Mouse (Mus musculus): ENCODE results near the gene Lactbl1. TPM values are rescaled to one million over a fixed set of nuclear protein-coding genes. Genes with fewer than 3 reads are reported as not detected.

The Lactbl1 gene
- polyA plus RNA-seq, 1 experiment from 2014 or later: not detected

DNA sequence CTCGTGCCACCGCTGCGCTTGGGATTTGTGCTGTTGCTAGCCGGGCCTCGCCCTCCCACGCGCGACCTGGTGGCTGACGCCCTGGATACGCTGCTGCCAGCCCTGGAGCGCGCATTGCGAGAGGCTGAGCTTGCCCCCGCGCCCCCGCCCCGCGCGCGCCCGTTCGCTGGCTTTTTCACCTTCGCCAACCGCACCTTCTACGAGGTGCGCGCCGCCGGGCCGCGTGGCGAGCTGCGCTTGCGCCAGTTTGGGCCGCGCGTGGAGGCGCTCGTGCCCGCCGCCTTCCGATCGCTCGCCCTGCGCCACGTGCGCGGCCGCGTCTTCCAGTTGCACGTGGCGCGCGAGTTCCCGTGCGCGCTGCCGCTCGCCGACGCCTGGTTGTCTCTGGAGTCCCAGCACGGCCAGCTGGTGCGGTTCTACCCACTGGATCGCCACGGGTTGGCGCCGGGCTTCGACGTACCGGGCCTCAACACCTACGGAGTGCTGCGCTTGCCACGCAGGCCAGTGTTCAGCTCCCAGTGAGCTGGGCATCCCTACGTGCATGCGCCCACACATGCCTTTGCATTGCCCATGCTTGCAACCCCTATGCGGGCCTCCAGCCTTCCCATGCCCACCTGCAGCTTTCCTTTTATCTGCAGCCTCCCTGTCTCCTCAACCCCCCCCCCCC, 15.3 kb downstream of the Lactbl1 start:
- Histone ChIP-seq H3K9ac (peak overlapping the region; percentile 49), H3K4me3 (peak overlapping the region; percentile 49), H3K27me3 (replicated peaks) (peaks cover 39% of the 10 kb centered on the region), H3K4me2 (replicated peaks) (peak overlapping the region; percentile 89), H3K4me1 (peaks cover 18% of the 10 kb centered on the region), H3K36me3 (no peaks in the 10 kb centered on the region), H3K9me3 (no peaks in the 10 kb centered on the region), H3K27ac (no peak overlapping the region)
- peak; percentile 68 for ATAC-seq (ENCODE audit: low FRiP score, low read depth)
- WGBS: 4% methylated on average over 76 of the region's 76 CpGs

DNA sequence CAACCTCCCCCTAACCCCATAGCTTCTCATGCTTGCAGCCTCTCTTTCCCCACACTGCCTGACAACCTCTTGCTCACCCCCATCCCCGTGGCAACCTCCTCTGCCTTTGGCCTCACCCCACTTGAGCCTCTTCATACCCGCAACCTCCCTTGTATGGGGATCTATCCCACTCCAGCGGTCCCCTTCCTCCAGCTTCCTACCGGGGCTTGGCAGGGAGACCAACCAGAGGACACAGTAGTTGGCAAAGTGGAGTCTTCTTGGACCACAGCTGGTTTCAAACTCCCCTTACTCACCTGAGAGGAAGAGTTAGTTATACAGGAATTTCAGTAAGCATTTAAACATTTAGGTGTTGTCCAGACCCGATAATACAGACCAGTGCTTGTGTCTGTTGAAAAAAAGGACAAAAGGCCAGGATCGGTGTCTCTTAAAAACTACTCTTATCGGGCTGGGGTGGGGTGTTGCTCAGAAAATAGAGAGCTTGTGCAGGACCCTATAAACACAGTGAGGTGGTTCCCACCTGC, 15.9 kb downstream of the Lactbl1 start:
- Histone ChIP-seq H3K9ac (peak overlapping the region; percentile 49; the same call in 1 of the 2 replicates), H3K9me3 (no peaks in the 10 kb centered on the region), H3K36me3 (no peaks in the 10 kb centered on the region), H3K4me3 (no peak overlapping the region), H3K4me1 (peaks cover 18% of the 10 kb centered on the region), H3K27ac (no peak overlapping the region), H3K27me3 (replicated peaks) (peaks cover 36% of the 10 kb centered on the region), H3K4me2 (replicated peaks) (peak overlapping the region; percentile 89)
- ATAC-seq (ENCODE audit: low FRiP score, low read depth): peak; percentile 38
- WGBS: 29% methylated on average over 7 of the region's 7 CpGs

DNA sequence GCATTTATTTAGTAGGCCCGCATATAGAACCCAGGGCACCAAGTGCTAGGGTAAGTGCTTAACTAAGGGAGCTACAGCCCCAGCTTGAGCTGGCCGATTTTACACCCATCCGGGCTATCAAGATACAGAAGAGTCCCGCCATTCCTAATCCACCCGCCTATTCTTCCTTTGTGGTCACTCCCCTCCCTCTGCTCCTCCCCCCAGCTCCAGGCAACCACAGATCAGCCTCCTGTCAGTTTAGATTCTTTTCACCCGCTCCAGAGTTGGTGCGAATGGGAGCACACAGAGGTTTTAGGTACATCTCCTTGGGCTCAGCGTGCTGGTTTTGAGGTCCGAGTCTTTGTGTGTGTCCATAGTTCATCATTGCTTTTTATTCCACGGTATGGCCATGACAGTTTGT, 16.5 kb downstream of the Lactbl1 start:
- no peak for ATAC-seq (ENCODE audit: low FRiP score, low read depth)
- Histone ChIP-seq H3K27me3 (replicated peaks) (peaks cover 36% of the 10 kb centered on the region), H3K4me1 (peaks cover 18% of the 10 kb centered on the region), H3K4me2 (replicated peaks) (peak overlapping the region; percentile 89), H3K9ac (0 out of 2 replicates have a peak overlapping the region, but pooled peaks have one; percentile 21), H3K27ac (no peak overlapping the region), H3K36me3 (no peaks in the 10 kb centered on the region), H3K4me3 (no peak overlapping the region), H3K9me3 (no peaks in the 10 kb centered on the region)
- 2% methylated on average over 10 of the region's 10 CpGs for WGBS

DNA sequence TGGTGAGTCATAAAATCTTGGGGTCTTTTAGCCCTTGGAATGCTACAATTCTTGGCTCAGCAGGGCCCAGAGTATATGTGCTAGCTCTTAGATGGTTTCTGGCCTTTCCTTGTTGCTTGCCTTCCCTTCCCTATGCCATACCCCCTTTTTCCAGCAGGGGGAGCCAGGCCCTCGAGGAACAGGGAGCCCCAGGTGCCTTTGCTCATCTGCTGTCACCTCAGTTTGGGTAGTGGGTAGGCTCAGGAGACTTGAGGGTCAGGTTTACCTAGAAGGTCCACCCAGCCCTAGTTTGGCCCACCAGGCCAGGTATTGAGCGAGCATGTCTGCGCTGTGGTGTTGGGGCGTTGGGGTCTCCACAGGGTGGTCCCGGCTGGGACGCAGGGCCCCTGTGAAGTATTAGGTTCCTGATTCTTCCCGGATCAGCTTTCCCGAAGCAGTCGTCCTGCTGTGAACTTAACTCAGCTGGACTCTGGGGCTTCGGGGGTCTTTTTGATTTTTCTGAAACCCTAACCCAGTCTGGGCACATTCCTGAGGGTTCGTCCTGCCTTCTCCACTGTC, 26.6 kb downstream of the Lactbl1 start:
- Histone ChIP-seq H3K4me1 (peaks cover 15% of the 10 kb centered on the region), H3K4me3 (no peak overlapping the region), H3K4me2 (replicated peaks) (0 out of 2 replicates have a peak overlapping the region, but pooled peaks have one; percentile 2), H3K36me3 (peaks cover 10% of the 10 kb centered on the region), H3K9me3 (0 out of 2 replicates have a peak, but pooled peaks cover 7% of the 10 kb centered on the region), H3K9ac (no peak overlapping the region), H3K27ac (no peak overlapping the region), H3K27me3 (replicated peaks) (no peaks in the 10 kb centered on the region)
- 16% methylated on average over 11 of the region's 11 CpGs for WGBS
- no peak for ATAC-seq (ENCODE audit: low FRiP score, low read depth)

DNA sequence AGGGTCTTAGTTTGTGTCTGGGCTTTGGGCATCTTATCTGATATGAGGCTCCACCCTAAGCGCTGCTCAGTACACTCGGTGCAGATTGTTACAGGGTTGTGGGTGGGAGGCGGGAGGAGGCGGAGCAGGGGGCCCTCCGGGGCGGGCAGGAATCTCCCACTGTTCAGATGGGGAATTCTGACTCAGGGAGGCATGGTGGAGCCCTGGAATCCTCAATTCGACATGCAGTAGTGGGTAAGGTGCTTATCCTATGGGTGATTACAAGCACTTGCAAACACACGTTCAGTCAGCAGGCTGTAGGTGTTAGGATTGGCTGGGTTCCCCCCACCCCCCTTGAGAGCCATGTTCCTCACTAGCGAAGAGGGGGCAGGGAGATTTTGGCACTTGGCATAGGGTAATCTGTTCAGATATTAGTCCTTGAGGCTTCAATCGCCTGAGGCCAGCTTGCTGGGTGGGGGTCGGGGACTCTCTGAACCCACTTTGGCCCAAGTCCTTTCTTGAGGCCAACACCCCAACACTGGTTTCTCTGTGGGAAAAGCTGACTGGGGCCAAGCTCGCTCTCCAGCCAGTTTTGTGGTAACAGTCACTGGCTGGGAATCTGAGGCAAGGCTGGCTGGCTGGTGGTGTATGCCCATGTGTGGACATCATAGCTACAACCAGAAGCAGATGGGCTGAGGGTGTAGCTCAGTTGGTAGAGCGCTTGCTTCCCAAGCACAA, 27.2 kb downstream of the Lactbl1 start:
- ATAC-seq (ENCODE audit: low FRiP score, low read depth): no peak
- 0 out of 2 replicates have a peak overlapping the region, but pooled peaks have one; percentile 2 for H3K4me2 ChIP-seq (replicated peaks)
- 42% methylated on average over 13 of the region's 13 CpGs for WGBS
- 0 out of 2 replicates have a peak, but pooled peaks cover 7% of the 10 kb centered on the region for H3K9me3 ChIP-seq
- no peak overlapping the region for H3K9ac ChIP-seq
- H3K27me3 ChIP-seq (replicated peaks): no peaks in the 10 kb centered on the region
- peaks cover 15% of the 10 kb centered on the region for H3K4me1 ChIP-seq
- no peak overlapping the region for H3K27ac ChIP-seq
- H3K4me3 ChIP-seq: no peak overlapping the region
- H3K36me3 ChIP-seq: peaks cover 17% of the 10 kb centered on the region

DNA sequence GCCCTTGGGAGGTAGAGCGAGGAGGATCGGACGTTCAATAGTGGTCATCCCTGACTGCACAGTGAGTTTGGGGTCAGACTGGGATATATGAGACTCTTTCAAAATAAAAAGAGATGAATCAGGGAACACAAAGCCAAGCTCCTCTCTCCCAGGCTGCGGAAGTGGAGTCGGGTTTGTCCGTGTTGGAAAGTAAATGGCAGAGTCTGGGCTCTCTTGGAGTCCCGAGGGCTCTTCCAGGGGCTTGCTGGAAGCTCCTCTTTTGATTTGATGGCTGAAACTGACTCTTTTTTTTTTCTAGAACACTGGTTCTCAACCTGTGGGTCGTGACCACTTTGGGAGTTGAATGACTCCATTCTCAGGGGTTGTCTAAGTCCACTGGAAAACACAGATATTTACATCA, 27.8 kb downstream of the Lactbl1 start:
- Histone ChIP-seq H3K4me1 (peaks cover 15% of the 10 kb centered on the region), H3K9ac (no peak overlapping the region), H3K4me2 (replicated peaks) (no peak overlapping the region), H3K9me3 (0 out of 2 replicates have a peak, but pooled peaks cover 7% of the 10 kb centered on the region), H3K27me3 (replicated peaks) (no peaks in the 10 kb centered on the region), H3K36me3 (peaks cover 23% of the 10 kb centered on the region), H3K27ac (no peak overlapping the region), H3K4me3 (no peak overlapping the region)
- ATAC-seq (ENCODE audit: low FRiP score, low read depth): no peak
- WGBS: 87% methylated on average over 8 of the region's 8 CpGs

DNA sequence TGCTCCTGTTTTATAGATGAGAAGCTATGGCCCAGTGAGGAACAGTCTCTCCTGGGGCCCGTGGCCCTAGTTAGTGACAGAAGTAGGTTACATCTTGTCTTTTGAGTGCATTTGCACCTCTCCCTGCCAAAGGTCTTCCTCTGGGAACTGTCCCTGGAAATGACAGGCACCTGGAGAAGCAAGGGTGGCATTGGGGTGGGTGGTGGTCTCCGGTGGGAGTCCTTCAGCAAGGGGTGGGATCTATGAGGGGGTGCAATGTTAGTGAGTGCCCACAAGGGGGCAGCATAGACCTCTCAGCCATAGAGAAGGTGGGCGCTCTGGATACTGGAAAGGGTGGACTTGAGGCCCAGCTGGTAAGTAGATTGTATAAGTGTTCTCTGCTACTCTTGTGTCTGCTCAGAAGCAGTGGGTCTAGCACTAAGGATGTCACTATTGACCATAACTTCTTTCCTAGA, 29.0 kb downstream of the Lactbl1 start:
- no peak overlapping the region for H3K27ac ChIP-seq
- peaks cover 15% of the 10 kb centered on the region for H3K4me1 ChIP-seq
- H3K9me3 ChIP-seq: 0 out of 2 replicates have a peak, but pooled peaks cover 7% of the 10 kb centered on the region
- H3K36me3 ChIP-seq: peaks cover 34% of the 10 kb centered on the region
- H3K27me3 ChIP-seq (replicated peaks): no peaks in the 10 kb centered on the region
- H3K4me3 ChIP-seq: no peak overlapping the region
- no peak overlapping the region for H3K4me2 ChIP-seq (replicated peaks)
- ATAC-seq (ENCODE audit: low FRiP score, low read depth): no peak
- 67% methylated on average over 3 of the region's 3 CpGs for WGBS
- no peak overlapping the region for H3K9ac ChIP-seq

DNA sequence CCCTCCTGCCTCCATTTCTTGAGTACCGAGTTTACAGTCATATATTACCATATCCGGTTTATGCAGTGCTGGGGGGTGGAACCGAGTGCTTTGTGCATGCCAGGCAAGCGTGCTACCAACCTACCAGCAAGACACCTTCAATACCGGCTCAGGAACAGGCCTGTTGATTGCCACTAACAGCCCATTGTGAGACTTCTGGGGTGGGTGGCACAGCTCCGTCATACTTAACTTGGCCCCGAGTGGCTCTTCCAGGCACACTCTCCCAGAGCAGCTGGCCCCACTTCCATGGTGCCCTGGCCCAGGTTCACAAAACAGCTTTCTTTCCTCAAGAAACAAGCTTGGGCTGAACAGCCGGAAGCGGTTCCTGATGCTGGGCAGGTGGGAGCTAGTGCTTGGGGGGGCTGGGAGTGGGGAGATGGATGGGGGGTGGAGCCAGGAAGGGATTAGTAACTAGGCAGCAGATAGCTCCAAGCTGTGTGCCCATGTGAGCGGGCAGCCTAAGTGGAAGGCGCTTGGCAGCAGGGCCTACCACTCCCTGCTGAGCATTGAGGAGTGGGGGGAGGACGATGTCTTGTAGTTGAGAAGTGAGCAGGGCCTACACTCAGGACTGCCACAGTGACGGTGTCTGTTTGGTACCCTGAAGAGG, 29.6 kb downstream of the Lactbl1 start:
- H3K9ac ChIP-seq: no peak overlapping the region
- WGBS: 81% methylated on average over 13 of the region's 13 CpGs

DNA sequence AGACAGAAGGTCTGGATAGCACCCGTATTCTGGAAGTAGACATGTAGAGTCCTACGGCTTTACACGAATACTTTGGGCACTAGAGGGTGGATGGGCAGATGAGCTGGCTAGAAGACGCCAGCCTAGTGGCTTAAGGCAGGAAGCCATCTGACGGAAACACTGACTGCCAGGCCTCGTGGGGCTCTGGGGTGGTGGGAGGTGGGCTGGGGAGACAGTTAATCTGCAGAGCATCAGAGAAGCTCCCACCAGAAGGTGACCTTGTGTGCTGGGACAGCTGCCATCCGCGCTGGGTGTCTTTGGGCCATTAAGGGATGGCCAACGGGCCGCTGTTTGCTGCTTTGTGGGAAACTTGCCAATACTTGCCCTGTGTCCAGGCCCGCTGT, 30.1 kb downstream of the Lactbl1 start:
- Histone ChIP-seq H3K9me3 (no peaks in the 10 kb centered on the region), H3K4me1 (peaks cover 15% of the 10 kb centered on the region), H3K4me3 (no peak overlapping the region), H3K4me2 (replicated peaks) (no peak overlapping the region), H3K27ac (no peak overlapping the region; the same call in 1 of the 2 replicates), H3K27me3 (replicated peaks) (no peaks in the 10 kb centered on the region), H3K36me3 (peaks cover 45% of the 10 kb centered on the region), H3K9ac (no peak overlapping the region)
- ATAC-seq (ENCODE audit: low FRiP score, low read depth): no peak
- WGBS: 85% methylated on average over 11 of the region's 11 CpGs

More for the DNA sequence above, 29.6 kb downstream of the Lactbl1 start:
- Histone ChIP-seq H3K36me3 (peaks cover 40% of the 10 kb centered on the region), H3K9me3 (0 out of 2 replicates have a peak, but pooled peaks cover 2% of the 10 kb centered on the region), H3K4me2 (replicated peaks) (no peak overlapping the region), H3K4me3 (no peak overlapping the region), H3K27me3 (replicated peaks) (no peaks in the 10 kb centered on the region), H3K4me1 (peaks cover 15% of the 10 kb centered on the region), H3K27ac (peak overlapping the region; percentile 4; the same call in 1 of the 2 replicates)
- ATAC-seq (ENCODE audit: low FRiP score, low read depth): peak; percentile 25; the same call in 1 of the 2 replicates

DNA sequence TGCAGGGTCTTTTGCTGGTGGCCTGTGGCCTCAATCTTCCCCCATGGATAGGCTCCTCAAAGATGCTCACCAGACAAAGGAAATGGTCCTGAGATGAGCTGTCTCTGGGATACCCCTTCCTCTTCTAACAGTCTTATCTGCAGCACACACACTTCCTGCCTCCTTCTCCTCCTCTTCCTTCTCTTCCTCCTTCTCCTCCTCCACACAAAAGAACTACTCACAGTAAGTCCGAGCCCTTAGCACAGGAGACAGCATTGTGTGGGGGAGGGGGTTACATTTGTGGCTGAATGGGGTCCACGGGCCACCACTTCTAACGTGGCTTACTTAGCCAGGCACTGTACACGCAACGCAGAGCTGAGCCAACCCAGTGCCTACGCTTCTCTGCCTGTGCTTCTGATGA, 30.6 kb downstream of the Lactbl1 start:
- no peaks in the 10 kb centered on the region for H3K27me3 ChIP-seq (replicated peaks)
- H3K36me3 ChIP-seq: peaks cover 50% of the 10 kb centered on the region
- no peaks in the 10 kb centered on the region for H3K9me3 ChIP-seq
- H3K4me3 ChIP-seq: no peak overlapping the region
- ATAC-seq (ENCODE audit: low FRiP score, low read depth): no peak
- no peak overlapping the region for H3K9ac ChIP-seq
- WGBS: 79% methylated on average over 6 of the region's 6 CpGs
- no peak overlapping the region for H3K4me2 ChIP-seq (replicated peaks)
- no peak overlapping the region; the same call in 1 of the 2 replicates for H3K27ac ChIP-seq
- H3K4me1 ChIP-seq: peaks cover 15% of the 10 kb centered on the region

DNA sequence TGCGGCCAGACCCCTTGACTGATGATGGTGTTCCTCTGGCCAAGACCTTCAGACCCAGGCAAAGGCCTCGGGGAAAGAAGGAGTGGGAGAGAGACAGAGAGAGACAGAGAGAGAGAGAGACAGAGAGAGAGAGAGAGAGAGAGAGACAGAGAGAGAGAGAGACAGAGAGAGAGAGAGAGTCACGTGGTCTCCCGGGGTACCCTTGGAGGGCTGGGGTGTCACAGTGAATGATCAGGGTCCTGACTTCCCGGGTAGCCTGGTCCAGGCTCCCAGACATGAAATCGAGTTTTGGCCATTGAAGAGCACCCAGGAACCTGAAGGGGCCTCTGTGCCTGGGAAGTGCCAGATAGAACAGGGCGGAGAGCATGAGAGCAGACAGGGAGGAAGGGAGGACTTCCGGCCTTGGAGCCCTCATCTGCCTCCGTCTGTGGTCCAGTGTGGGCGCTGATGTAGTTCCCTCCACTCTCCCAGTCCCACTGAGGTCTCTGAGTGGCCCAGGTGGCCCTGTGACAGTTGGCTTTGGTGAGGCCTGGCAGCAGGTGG, 31.3 kb downstream of the Lactbl1 start:
- H3K9me3 ChIP-seq: no peaks in the 10 kb centered on the region
- no peak for ATAC-seq (ENCODE audit: low FRiP score, low read depth)
- H3K4me1 ChIP-seq: peaks cover 15% of the 10 kb centered on the region
- H3K27me3 ChIP-seq (replicated peaks): no peaks in the 10 kb centered on the region
- 89% methylated on average over 10 of the region's 10 CpGs for WGBS
- no peak overlapping the region for H3K4me2 ChIP-seq (replicated peaks)
- H3K36me3 ChIP-seq: peaks cover 58% of the 10 kb centered on the region
- H3K4me3 ChIP-seq: no peak overlapping the region
- no peak overlapping the region for H3K9ac ChIP-seq
- H3K27ac ChIP-seq: no peak overlapping the region
